Mouse (Mus musculus): ENCODE measurements around the gene Arf6.

Arf6 gene

DNA sequence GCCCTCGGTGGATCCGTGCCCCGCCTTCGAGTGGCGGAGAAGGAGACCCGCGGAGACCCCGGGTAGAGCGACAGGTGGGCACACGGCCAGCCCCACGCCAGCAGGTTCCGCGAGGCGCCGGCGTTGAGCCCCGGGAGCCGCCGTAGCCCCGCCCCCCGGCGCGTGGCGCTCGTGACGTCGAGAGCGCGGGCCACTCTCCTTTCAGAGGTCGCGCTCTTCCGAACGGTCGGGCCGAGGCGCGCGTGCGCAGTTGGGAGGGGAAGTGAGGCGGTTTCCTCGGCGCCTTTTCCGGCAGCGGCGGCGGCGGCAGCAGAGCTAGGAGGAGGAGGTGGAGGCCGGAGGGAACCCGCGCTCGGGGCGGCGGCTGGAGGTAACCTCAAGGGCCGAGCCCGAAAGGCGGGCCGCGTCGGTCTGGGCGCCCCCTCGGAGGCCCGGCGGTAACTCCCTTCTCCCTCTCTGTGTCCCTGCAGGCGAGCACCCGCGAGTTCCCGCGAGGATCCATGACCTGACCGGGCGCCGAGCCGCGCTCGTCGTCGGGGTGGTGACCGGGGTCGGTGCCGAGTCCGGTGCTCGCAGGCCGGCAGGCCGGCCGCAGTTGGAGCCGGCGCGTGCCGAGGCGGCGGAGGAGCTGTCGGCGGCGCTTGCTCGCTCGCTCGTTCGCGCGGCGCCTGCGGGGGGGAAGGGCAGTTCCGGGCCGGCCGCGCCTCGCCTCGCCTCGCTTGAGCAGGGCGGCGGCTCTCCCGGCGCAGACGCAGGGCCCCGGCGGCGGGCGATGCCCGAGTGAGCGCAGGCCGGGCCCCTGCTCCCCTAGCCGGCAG lies at the start of gene Arf6, which contains the start of gene Gm9887:
Gene Arf6, plus strand, starts transcription at position 297 of the 818 bp plus-strand sequence.
Gene Gm9887, minus strand, starts transcription at position 605 of the 818 bp plus-strand sequence.
- in situ Hi-C loops (cut with MboI; ENCODE audit: unreplicated experiment in 2 of 2) = loop anchor here (5.0 to 25.0 kb wide), 3 partner anchors 45 to 515 kb away; partner anchors contain the start of genes Atl1 (in 2 of the 2) and Map4k5 (in 2 of the 2)

DNA sequence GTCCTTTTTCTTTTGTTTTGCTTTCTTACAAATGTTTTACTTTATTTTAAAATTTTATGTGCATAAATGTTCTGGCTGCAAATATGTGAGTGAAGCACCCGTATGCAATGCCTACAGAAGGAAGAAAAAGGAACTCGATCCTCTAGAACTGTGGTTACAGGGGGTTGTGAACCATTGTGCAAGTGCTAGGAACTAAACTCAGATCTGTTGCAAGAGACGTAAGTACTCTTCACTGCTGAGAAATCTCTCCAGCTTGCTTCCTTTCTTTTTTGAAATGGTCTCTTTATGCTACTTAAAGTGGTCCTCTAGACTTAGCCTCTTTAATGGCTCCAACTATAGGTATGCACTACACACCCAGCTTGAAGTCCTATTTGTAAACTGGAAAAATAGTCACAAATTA lies 40.8 kb upstream of the Arf6 start:
- in situ Hi-C loops (cut with MboI; ENCODE audit: unreplicated experiment in 2 of 2) = loop anchor here (25.0 kb wide), 3 partner anchors 1131 to 1806 kb away; partner anchors contain the start of genes Tmx1 (in 2 of the 2), 2700049A03Rik (in 1 of the 2), Psma3 (in 1 of the 2) and Timm9 (in 1 of the 2)

DNA sequence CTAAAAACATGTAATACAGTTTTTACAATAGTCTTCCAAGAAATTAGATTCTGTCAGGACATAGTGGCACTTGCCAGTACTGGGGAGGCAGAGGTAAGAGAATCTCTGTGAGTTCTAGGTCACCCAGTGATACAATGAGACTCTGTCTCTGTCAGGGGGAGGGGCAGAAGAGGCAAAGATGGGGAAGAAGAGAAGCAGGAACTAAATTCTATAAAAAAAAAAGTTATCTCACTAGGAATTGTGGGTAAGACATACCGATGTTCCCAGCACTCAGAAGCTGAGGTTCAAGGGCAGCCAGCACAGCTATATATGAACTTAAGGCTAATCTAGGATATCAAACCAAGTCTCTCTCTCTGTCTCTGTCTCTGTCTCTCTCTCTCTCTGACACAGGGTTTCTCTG lies 39.8 kb upstream of the Arf6 start:
- in situ Hi-C loops (cut with MboI; ENCODE audit: unreplicated experiment in 2 of 2) = loop anchor here (25.0 kb wide), 3 partner anchors 1130 to 1805 kb away; partner anchors contain the start of genes Tmx1 (in 2 of the 2), 2700049A03Rik (in 1 of the 2), Psma3 (in 1 of the 2) and Timm9 (in 1 of the 2)

DNA sequence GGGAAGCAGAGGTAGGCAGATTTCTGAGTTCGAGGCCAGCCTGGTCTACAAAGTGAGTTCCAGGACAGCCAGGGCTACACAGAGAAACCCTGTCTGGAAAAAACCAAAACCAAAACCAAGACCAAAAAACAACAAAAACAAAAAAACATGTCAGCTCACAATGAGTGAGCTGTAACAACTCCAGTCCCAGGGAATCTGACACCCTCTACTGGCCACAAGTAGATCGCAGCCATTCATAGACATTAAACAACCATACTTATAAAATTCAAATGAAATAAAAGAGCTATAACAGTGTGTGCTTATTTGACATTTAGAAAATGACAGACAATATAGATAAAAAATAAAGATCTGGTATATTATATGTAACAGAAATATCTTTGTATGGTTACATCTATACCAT lies 38.4 kb upstream of the Arf6 start:
- in situ Hi-C loops (cut with MboI; ENCODE audit: unreplicated experiment in 2 of 2) = loop anchor here (25.0 kb wide), 3 partner anchors 1129 to 1804 kb away; partner anchors contain the start of genes Tmx1 (in 2 of the 2), 2700049A03Rik (in 1 of the 2), Psma3 (in 1 of the 2) and Timm9 (in 1 of the 2)

DNA sequence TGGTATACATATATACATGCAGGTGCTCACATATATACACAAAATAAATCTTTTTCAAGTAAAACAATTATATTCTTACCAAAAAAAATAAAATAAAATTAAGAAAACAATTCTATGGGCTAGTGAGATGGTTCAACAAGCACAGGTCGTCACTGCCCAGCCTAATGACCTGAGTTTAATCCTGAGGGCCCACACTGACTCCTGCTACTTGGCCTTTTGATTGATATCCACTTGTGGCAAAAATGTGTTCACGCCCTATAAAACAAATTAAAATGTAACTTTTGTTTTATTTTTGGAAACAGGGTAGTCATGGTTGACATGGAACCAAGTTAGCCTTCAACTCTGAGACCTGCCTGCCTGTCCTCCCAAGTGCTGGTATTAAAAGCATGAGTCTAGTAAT lies 22.0 kb upstream of the Arf6 start:
- in situ Hi-C loops (cut with MboI; ENCODE audit: unreplicated experiment in 2 of 2) = loop anchor here (10.0 to 25.0 kb wide), 6 partner anchors 345 to 1787 kb away; partner anchors contain the start of genes Atl1 (in 2 of the 2), Map4k5 (in 2 of the 2), Tmx1 (in 2 of the 2) and 2700049A03Rik (in 1 of the 2)

DNA sequence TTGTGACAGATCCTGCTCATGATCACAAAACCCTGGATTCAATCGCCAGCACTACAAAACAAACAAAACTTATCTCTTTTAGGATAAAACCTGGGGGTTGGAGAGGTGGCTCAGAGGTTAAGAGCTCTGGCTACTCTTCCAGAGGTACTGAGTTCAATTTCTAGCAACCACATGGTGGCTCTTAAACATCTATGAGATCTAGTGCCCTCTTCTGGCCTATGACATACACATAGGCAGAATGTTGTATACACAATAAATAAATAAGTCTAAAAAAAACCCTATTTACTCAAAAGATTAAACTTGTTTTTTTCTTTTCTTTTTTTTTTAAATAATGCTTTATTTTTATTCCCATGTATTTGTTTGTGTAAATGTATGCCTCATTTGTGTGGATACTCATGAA lies 20.3 kb upstream of the Arf6 start:
- in situ Hi-C loops (cut with MboI; ENCODE audit: unreplicated experiment in 2 of 2) = loop anchor here (10.0 to 25.0 kb wide), 3 partner anchors 343 to 783 kb away; partner anchors contain the start of genes Atl1 (in 2 of the 2) and Map4k5 (in 2 of the 2)

DNA sequence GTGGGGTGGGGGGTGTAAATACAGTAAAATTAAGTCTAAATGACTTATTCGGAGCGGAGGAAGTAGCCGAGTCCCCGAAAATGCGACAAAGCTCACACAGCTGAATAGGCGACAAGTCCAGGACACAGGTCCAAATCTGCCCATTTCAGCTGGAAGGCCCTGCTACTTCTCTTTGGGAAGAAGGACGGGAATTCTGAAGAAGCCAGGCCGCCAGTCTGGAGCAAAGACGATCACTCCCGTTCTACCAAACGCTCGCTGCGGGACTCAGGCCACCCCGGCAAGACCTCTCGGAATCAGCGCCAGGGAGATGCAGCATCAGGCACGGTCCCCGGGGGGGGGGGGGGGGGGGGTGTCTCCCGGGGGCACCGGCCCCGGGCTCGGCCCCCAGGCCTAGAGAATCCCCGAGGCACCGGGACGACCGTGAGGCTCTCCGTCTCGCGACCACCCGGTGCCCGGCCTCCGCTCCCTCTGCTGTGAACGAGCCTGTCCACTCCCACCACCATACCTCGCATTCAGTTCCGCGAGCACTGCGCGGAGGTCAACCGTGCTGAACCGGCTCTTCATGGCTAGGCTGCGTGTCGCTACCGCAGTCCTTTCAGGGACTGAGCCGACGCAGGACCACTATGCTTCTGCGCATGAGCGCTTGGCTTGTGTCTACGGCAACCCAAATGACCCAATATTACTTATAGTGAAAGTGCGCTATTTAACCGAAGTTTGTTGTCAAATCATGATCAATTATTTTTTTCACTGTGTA lies 15.2 kb upstream of the Arf6 start, which contains the start of gene Nemf:
Gene Nemf, minus strand, starts transcription at position 620 of the 754 bp plus-strand sequence.
- in situ Hi-C loops (cut with MboI; ENCODE audit: unreplicated experiment in 2 of 2) = loop anchor here (5.0 to 25.0 kb wide), 5 partner anchors 226 to 778 kb away; partner anchors contain the start of genes Atl1 (in 2 of the 2), Map4k5 (in 2 of the 2) and Vcpkmt (in 1 of the 2)

DNA sequence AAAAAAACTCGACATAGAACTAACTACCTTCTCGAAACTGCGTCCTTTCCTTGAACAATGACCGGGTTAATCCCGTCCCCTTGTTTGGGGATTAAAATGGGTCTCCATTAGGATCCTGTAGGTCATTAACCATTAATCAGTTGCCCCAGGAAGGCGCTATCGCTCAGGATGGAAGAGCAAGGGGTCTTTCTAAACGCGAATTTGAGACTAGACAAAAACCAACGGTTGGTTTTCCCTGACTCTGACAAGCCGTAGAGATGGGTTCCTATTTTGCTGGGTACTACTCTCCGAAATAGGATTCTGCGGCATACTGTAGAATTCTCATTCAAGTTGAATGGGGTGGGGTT lies 14.7 kb upstream of the Arf6 start:
- in situ Hi-C loops (cut with MboI; ENCODE audit: unreplicated experiment in 2 of 2) = loop anchor here (5.0 to 25.0 kb wide), 5 partner anchors 225 to 778 kb away; partner anchors contain the start of genes Atl1 (in 2 of the 2), Map4k5 (in 2 of the 2) and Vcpkmt (in 1 of the 2)

DNA sequence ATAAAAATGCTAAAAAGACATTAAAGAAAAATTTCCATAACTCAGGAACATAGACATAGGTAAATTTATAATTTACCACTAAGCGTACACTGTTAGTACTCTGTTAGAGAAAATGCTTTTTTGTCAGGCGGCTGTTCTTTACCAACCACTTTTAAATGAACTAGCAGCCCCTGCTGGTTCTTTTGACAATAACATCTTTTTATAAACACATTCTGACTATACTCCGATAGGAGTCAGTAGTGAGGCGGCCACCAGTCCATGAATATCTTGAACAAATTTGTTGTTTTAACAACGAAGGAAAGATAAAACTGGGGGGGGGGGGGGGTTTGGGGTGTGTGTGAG lies 11.3 kb upstream of the Arf6 start:
- in situ Hi-C loops (cut with MboI; ENCODE audit: unreplicated experiment in 2 of 2) = loop anchor here (25.0 kb wide), 1 partner anchor 527 kb away; the partner anchor contains the start of genes Atl1 (in 2 of the 2) and Map4k5 (in 2 of the 2)

DNA sequence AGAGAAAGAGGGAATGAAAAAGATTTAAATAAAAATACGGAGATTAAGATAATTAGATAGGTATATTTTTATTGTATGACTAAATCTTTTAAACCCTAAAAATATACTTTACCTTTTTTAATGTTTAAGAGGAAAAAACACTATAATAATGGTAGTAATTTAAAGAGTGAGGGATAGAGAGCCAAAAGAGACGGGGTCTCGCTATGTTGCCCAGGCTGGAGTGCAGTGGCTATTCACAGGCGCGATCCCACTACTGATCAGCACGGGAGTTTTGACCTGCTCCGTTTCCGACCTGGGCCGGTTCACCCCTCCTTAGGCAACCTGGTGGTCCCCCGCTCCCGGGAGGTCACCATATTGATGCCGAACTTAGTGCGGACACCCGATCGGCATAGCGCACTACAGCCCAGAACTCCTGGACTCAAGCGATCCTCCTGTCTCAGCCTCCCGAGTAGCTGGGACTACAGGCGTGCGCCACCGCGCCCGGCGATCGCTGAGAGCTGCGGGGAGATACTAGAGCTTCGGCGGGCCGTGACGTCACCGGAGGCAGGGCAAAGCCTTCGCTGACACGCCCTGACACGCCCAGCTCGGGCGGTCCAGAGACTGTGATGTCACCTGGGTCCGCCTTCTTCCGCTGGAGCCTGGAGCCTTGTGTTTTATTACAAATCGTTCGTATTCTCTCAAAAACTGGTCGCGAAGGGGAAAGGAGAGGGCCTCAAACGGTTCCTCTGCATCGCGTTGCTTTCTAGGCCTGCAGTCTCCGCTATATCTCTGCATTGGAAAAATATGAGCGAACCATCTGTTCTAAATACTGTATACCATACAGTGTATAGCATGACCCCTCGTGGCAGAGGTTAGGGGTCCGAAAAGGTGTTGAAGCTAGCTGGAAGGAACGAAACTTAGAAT lies 10.7 kb upstream of the Arf6 start:
- in situ Hi-C loops (cut with MboI; ENCODE audit: unreplicated experiment in 2 of 2) = loop anchor here (25.0 kb wide), 1 partner anchor 526 kb away; the partner anchor contains the start of genes Atl1 (in 2 of the 2) and Map4k5 (in 2 of the 2)

DNA sequence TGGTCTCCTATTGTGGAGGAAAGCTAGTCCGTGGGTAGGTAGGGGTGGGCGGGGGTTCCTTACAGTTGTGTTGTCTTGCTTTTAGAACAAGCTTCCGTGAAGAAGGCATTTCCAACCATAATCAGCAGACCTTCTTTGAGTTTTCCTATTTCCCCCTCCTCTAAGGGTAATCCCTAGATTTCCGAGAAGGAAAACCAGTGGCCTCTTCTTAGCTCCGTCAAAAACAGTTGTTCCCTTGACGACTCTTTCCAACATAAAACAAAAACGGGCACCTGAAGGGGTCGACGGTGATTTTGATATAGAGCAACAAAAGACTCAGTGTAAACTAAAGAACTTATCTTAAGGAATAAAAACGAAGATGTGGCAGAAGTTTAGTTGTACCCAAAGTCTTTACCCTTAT lies 10.0 kb upstream of the Arf6 start:
- in situ Hi-C loops (cut with MboI; ENCODE audit: unreplicated experiment in 2 of 2) = loop anchor here (25.0 kb wide), 1 partner anchor 525 kb away; the partner anchor contains the start of genes Atl1 (in 2 of the 2) and Map4k5 (in 2 of the 2)

DNA sequence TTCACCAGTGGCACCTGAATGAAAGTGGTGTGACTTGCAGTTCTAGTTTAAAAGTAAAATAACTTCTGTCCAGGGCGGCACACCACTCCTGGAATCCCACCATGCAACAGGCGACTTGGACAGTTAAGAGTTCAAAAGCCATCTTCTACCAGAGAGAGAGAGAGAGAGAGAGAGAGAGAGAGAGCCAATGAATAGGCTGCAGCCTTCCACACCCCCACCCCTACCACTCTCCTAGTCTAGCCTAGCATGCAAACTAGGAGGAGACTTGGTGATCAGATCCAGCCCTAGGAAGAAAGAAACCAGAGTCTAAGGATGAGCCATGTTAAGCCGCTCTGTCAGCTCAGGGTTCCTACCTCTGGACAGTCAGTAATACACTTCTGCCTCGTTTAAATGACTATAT lies 9.6 kb upstream of the Arf6 start:
- in situ Hi-C loops (cut with MboI; ENCODE audit: unreplicated experiment in 2 of 2) = loop anchor here (25.0 kb wide), 1 partner anchor 525 kb away; the partner anchor contains the start of genes Atl1 (in 2 of the 2) and Map4k5 (in 2 of the 2)

DNA sequence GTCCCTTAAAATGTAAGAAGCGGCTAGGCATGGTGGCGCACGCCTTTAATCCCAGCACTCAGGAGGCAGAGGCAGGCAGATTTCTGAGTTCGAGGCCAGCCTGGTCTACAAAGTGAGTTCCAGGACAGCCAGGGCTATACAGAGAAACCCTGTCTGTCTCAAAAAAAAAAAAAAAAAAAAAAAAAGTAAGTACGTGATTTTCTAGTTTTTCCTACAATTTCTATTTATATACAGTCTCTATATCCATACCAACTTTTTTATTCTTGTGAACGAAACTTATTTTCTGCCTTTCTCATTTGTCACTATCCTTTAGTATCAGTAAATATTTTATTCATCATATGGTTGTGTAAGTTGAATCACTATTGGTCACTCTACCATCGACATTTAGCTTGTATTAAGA lies 8.8 kb upstream of the Arf6 start:
- in situ Hi-C loops (cut with MboI; ENCODE audit: unreplicated experiment in 2 of 2) = loop anchor here (25.0 kb wide), 1 partner anchor 524 kb away; the partner anchor contains the start of genes Atl1 (in 2 of the 2) and Map4k5 (in 2 of the 2)

DNA sequence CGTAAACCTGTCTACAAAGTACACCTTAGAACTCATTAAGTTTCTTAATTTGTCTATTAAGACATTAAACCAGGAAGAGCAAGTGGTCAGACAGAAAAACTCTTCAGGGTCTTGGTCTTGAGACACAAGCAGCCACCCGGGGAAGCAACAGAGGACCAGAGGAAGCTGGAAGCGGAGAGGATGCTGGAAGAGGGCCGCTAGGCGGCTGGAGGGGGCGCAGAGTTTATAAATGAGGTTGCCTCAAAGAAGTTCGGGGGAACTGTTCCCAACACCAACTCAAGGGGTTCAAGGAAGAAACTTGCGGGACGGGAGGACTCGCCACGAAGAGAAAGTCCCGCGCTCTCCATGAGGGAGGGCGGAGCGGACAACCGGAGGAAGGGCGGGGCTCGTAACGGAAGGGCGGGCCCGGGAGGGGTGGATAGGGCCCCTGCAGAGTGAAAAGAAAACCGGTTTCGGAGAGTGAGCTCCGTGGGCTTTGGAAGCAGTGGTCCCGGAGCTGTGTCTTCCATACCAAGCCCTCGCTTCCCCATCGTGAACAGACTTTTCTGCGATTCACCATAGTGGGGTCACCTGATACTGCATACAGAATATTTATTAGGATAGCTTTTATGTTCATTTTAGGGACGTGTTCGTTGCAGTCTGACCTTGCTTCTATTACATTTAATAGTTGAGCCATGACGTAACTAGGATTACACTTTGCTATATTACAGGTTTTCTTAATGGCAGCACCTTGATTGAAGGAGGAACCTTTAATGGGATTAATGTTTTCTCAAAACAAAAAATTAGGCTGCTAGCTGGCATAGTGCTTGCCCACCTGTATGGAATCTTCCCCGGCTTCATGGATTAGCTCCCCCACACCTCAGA lies 7.8 kb upstream of the Arf6 start:
- in situ Hi-C loops (cut with MboI; ENCODE audit: unreplicated experiment in 2 of 2) = loop anchor here (25.0 kb wide), 1 partner anchor 523 kb away; the partner anchor contains the start of genes Atl1 (in 2 of the 2) and Map4k5 (in 2 of the 2)

DNA sequence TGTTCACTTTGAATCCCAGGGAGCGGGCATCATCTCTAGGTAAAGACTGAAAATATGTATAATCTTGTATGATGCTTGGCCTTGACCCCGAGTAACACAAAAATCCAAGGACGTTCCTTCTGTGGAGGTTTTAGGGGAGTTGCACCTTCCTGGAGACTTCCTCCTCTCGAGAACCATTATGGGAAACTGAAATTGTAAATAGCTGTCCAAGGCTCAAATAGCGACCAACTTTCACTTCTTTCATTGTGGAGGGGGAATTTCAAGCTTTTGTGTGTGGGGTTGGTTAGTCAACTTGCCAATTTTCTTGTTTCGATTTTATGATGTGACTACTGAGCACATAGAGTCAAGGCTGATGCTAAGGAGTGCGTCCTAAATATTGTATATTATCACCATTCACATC lies 6.2 kb upstream of the Arf6 start:
- in situ Hi-C loops (cut with MboI; ENCODE audit: unreplicated experiment in 2 of 2) = loop anchor here (5.0 to 25.0 kb wide), 2 partner anchors 217 to 522 kb away; partner anchors contain the start of genes Atl1 (in 2 of the 2), Map4k5 (in 2 of the 2) and Vcpkmt (in 1 of the 2)

DNA sequence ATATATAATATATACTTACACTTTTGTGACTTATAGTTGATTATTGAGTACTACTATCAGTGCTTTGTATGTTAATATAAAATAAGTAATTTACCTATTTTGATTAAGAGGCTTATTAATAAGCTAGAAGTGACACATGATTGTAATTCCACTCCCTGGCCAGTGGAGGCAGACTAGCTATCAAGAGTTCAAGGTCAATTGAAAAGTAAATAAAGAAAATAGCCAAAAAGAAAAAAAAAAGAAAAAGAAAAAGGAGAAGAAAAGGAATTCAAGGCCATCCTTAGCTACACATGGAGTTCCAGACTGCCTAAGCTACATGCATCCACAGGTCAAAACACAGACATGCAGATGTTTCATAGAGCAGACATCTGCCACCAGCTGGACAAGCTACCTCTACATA lies 5.5 kb upstream of the Arf6 start:
- in situ Hi-C loops (cut with MboI; ENCODE audit: unreplicated experiment in 2 of 2) = loop anchor here (5.0 to 25.0 kb wide), 2 partner anchors 216 to 521 kb away; partner anchors contain the start of genes Atl1 (in 2 of the 2), Map4k5 (in 2 of the 2) and Vcpkmt (in 1 of the 2)

DNA sequence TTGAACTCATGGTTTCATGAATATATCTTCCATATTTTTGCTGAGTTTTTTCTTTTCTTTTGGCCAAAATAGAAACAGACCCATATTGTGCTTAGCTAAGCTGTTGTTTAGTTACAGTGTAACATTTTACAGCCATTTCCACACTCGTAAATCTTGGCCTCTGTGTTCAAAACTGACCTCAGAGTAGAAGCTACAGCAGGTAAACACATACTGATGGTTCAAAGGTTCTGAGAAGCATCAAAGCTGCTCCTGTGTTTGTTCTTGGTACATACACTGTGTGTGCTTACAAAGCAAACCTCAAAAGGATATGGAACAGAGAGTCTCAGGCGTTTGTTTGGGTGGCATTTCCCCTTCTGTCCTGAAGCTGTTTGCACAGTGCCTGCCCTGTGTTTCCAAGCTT lies 4.4 kb upstream of the Arf6 start:
- in situ Hi-C loops (cut with MboI; ENCODE audit: unreplicated experiment in 2 of 2) = loop anchor here (5.0 to 25.0 kb wide), 2 partner anchors 215 to 520 kb away; partner anchors contain the start of genes Atl1 (in 2 of the 2), Map4k5 (in 2 of the 2) and Vcpkmt (in 1 of the 2)

Measured in v-Abl transformed pro-B cells (cell line).